Mouse (Mus musculus) hematopoietic stem cell, adult 5-6 weeks (primary cell): ENCODE data around the gene Slc25a10. TPM values are rescaled to one million over a fixed set of nuclear protein-coding genes. Genes with fewer than 3 reads are reported as not detected.

ENCODE experiments used
- ATAC-seq, 2 experiments: fragments of 125-278 bp in 1 of 2; replicated peaks in 1 of 2; 2 replicates each; pipeline ENCODE4 v1.8.0; 2016 to 2017; ENCODE audit warnings: inconsistent platforms in 2 of 2, mild to moderate bottlenecking in 2 of 2, moderate number of reproducible peaks in 2 of 2, low read depth in 1 of 2, moderate TSS enrichment in 1 of 2; ENCODE audit not compliant: low FRiP score in 2 of 2, poor library complexity in 2 of 2, severe bottlenecking in 2 of 2, insufficient read depth in 1 of 2, low TSS enrichment in 1 of 2
- total RNA-seq: library from RNA; stranded (forward); fragments of 172-1452, 232-1000 nt; gene quantifications from 2 replicates; pipeline ENCODE4 v1.2.3, GENCODE M21; 2017

Gene Slc25a10
- total RNA-seq, 1 experiment from 2014 or later = 10.8 TPM

GRCm38 (mm10) chr11:120548786-120549167 is 57.1 kb downstream of the Slc25a10 start:
- ATAC-seq = no peak

Other genes with a start within 250 kb of the Slc25a10 start
- gene Actg1, start 143.3 kb upstream of the Slc25a10 start, total RNA-seq = 814 and 932 TPM in 2 replicates
- gene Fscn2, start 130.3 kb upstream of the Slc25a10 start, total RNA-seq = 0.15 TPM in 1 of 2 replicates, not detected in the other
- 9.9 and 20.1 TPM in 2 replicates for gene Faap100, start 113.1 kb upstream of the Slc25a10 start, total RNA-seq
- gene Nploc4, start 54.1 kb upstream of the Slc25a10 start, total RNA-seq = 30.3 and 43.1 TPM in 2 replicates
- gene Tspan10, start 49.2 kb upstream of the Slc25a10 start, total RNA-seq = not detected in 2 replicates
- not detected in 2 replicates for gene Pde6g, start 38.3 kb upstream of the Slc25a10 start, total RNA-seq
- 10.2 and 12.0 TPM in 2 replicates for gene Oxld1, start 33.8 kb upstream of the Slc25a10 start, total RNA-seq
- gene Ccdc137, start 33.7 kb upstream of the Slc25a10 start, total RNA-seq = 58.3 and 96.4 TPM in 2 replicates
- gene Arl16, start 24.2 kb upstream of the Slc25a10 start, total RNA-seq = 12.8 and 24.0 TPM in 2 replicates
- 63.4 and 112 TPM in 2 replicates for gene Mrpl12, start 7.2 kb upstream of the Slc25a10 start, total RNA-seq
- not detected in 2 replicates for gene Gcgr, start 38.9 kb downstream of the Slc25a10 start, total RNA-seq
- gene Mcrip1, start 57.9 kb downstream of the Slc25a10 start, total RNA-seq = 11.6 and 21.4 TPM in 2 replicates
- gene Ppp1r27, start 59.3 kb downstream of the Slc25a10 start, total RNA-seq = not detected in 2 replicates
- gene P4hb, start 81.4 kb downstream of the Slc25a10 start, total RNA-seq = 384 and 534 TPM in 2 replicates
- gene Arhgdia, start 89.8 kb downstream of the Slc25a10 start, total RNA-seq = 110 and 120 TPM in 2 replicates
- gene Alyref, start 106.5 kb downstream of the Slc25a10 start, total RNA-seq = 110 and 227 TPM in 2 replicates
- 18.1 and 32.6 TPM in 2 replicates for gene Anapc11, start 106.6 kb downstream of the Slc25a10 start, total RNA-seq
- gene Npb, start 116.6 kb downstream of the Slc25a10 start, total RNA-seq = not detected in 2 replicates
- gene Pcyt2, start 126.1 kb downstream of the Slc25a10 start, total RNA-seq = 38.6 and 41.7 TPM in 2 replicates
- gene Sirt7, start 133.4 kb downstream of the Slc25a10 start, total RNA-seq = 52.4 and 56.7 TPM in 2 replicates
- gene Mafg, start 141.8 kb downstream of the Slc25a10 start, total RNA-seq = 18.1 and 33.2 TPM in 2 replicates
- gene Pycr1, start 151.9 kb downstream of the Slc25a10 start, total RNA-seq = 0.88 and 2.1 TPM in 2 replicates
- gene Myadml2, start 156.3 kb downstream of the Slc25a10 start, total RNA-seq = 0.94 TPM in 1 of 2 replicates, not detected in the other
- gene Notum, start 169.3 kb downstream of the Slc25a10 start, total RNA-seq = not detected in 2 replicates
- gene Aspscr1, start 181.1 kb downstream of the Slc25a10 start, total RNA-seq = 37.1 and 48.8 TPM in 2 replicates
- 58.2 and 91.7 TPM in 2 replicates for gene Cenpx, start 221.9 kb downstream of the Slc25a10 start, total RNA-seq
- 34.2 and 34.5 TPM in 2 replicates for gene Lrrc45, start 222.1 kb downstream of the Slc25a10 start, total RNA-seq
- gene Rac3, start 229.6 kb downstream of the Slc25a10 start, total RNA-seq = not detected in 2 replicates
- 12.5 and 21.0 TPM in 2 replicates for gene Dcxr, start 235.4 kb downstream of the Slc25a10 start, total RNA-seq
- gene Cbr2, start 240.3 kb downstream of the Slc25a10 start, total RNA-seq = not detected in 2 replicates